Mouse (Mus musculus) small intestine, adult 2 months (tissue): ENCODE results near the gene Btbd2. TPM values are rescaled to one million over a fixed set of nuclear protein-coding genes. Genes with fewer than 3 reads are reported as not detected.

Source experiments
- H3K27ac ChIP-seq: fragments of 200-500 bp; 2 replicates; pipeline ENCODE4 v1.5.1; 2012; ENCODE audit warnings: low read depth, low read length, control low read depth, inconsistent platforms; ENCODE audit not compliant: insufficient read depth
- H3K27me3 ChIP-seq: fragments of 200-500 bp; 2 replicates; pipeline ENCODE4 v1.6.1; 2012; ENCODE audit warnings: mild to moderate bottlenecking, moderate library complexity, low read length, inconsistent platforms; ENCODE audit not compliant: control insufficient read depth, insufficient read depth
- H3K36me3 ChIP-seq: fragments of 200-500 bp; 2 replicates; pipeline ENCODE4 v1.6.1; 2012; ENCODE audit warnings: mild to moderate bottlenecking, low read length, control low read depth, inconsistent platforms; ENCODE audit not compliant: control insufficient read depth, insufficient read depth
- H3K4me1 ChIP-seq: fragments of 200-500 bp; 2 replicates; pipeline ENCODE4 v1.6.1; 2012; ENCODE audit warnings: low read length, inconsistent platforms, mixed read lengths; ENCODE audit not compliant: control insufficient read depth, insufficient read depth, insufficient read length
- H3K4me3 ChIP-seq: fragments of 200-500 bp; 2 replicates; pipeline ENCODE4 v1.5.1; 2012; ENCODE audit warnings: low read depth, mild to moderate bottlenecking, control low read depth, inconsistent platforms, low read length, moderate library complexity
- CTCF ChIP-seq: fragments of 200-500 bp; IDR thresholded peaks from 2 replicates; pipeline ENCODE4 v1.5.1; 2012; ENCODE audit warnings: low read depth, mild to moderate bottlenecking, control low read depth, inconsistent platforms, low read length, moderate library complexity, mixed read lengths; ENCODE audit not compliant: insufficient replicate concordance, insufficient read length; ENCODE audit errors: extremely low read depth
- POLR2A ChIP-seq: fragments of 200-500 bp; IDR thresholded peaks from 2 replicates; pipeline ENCODE4 v1.6.1; 2012; ENCODE audit warnings: low read depth, mild to moderate bottlenecking, control low read depth, inconsistent platforms, low read length, moderate library complexity
- WGBS: fragments of 180-500 bp; shearing (Covaris S2); methylation state at CpG from one replicate; pipeline ENCODE4 v1.1.7; 2018; 5-methylcytosine and 5-hydroxymethylcytosine counted together
- polyA plus RNA-seq: library from polyadenylated mRNA; depleted of rRNA; stranded (reverse); fragments of >200 nt; gene quantifications from 2 replicates; pipeline ENCODE4 v1.2.3, GENCODE M21; 2012

The Btbd2 gene
- polyA plus RNA-seq, 1 experiment = 84.1 TPM

DNA sequence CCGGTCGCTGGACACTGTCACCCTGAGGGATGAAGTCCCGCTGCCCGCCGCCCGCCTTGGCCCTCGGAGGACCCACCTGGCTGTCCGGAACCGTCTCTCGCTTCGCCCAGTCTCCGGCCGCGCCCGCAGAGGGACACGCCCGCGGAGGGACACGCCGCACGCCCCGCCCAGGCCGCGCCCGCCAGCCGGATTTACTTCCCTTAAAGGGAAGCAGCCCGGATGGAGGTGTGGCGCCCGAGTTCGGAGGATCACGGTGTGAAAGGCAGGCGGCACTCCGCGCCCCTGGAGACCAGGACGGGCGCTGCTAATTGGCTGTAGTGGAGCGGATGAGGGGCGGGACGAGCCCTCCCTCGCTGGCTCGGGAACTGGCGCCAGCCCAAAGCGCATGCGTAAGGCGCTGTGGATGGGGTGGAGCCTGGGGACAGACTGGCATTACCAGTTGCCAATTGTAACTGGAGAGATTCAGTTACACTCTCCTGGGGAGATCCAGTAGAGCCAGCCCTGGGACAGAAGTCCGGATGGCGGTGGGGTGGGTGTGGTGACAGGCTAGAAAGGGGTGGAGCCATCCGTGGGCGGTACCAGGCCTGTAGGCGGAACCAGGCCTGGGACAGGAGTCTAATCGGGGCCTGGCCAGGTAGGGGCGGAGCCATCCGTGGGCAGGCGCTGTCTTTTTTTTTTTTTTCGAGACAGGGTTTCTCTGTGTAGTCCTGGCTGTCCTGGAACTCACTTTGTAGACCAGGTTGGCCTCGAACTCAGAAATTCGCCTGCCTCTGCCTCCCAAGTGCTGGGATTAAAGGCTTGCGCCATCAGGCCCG lies 45.1 kb upstream of the Btbd2 start, which contains the start of the genes Mob3a and Izumo4:
Mob3a (minus strand) TSS at position 257 of the 815 bp plus-strand sequence.
Izumo4 (plus strand) TSS at position 464 of the 815 bp plus-strand sequence.
- H3K36me3 ChIP-seq = peaks cover 2% of the 10 kb centered on the region; the same call in 1 of the 2 replicates
- no peaks in the 10 kb centered on the region for H3K27me3 ChIP-seq
- H3K4me3 ChIP-seq = peak within 1 kb of the TSS; percentile 74
- peak within 1 kb of the TSS; percentile 82 for H3K27ac ChIP-seq
- TF ChIP-seq POLR2A = peak; percentile 61
- TF ChIP-seq CTCF = 0 out of 2 replicates have a peak, but pooled peaks have one; percentile 4
- WGBS = under 1% methylated on average over 59 of the region's 59 CpGs
- peaks cover 15% of the 10 kb centered on the region for H3K4me1 ChIP-seq

DNA sequence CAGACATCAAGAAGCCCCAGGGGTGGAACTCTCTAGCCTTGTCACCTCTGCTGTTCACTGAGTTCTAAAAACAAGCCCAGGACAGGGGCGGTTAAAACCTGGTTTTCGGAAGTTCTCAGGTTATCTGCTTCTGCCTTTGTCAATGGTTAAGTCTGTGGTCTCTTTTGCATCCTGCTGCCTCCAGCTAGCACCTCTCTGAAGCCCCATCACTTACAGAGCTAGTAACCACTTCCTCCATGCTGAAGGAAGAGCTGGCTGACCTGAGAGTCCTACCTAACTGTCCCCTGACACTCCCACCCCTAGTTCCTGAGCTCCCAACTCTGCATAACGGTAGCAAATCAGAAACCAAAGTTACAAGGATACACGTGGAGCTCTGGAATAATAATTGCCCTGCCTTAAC lies 43.9 kb upstream of the Btbd2 start:
- Histone ChIP-seq H3K27ac (peak overlapping the region; percentile 82), H3K4me3 (peak overlapping the region; percentile 74; the same call in 1 of the 2 replicates), H3K36me3 (no peaks in the 10 kb centered on the region), H3K4me1 (peaks cover 19% of the 10 kb centered on the region), H3K27me3 (no peaks in the 10 kb centered on the region)
- WGBS = 35% methylated on average over 4 of the region's 4 CpGs
- TF ChIP-seq POLR2A = no peak
- TF ChIP-seq CTCF = no peak

- TF ChIP-seq POLR2A (no peak), CTCF (no peak)
- H3K27ac ChIP-seq = peak overlapping the region; percentile 34
- H3K36me3 ChIP-seq = no peaks in the 10 kb centered on the region
- H3K4me3 ChIP-seq = peak overlapping the region; percentile 32
- H3K4me1 ChIP-seq = peaks cover 19% of the 10 kb centered on the region
- no peaks in the 10 kb centered on the region for H3K27me3 ChIP-seq
- 76% methylated on average over 7 of the region's 7 CpGs for WGBS
These were observed 43.2 kb upstream of the Btbd2 start for GRCm38 (mm10) chr10:80700038-80700504.

DNA sequence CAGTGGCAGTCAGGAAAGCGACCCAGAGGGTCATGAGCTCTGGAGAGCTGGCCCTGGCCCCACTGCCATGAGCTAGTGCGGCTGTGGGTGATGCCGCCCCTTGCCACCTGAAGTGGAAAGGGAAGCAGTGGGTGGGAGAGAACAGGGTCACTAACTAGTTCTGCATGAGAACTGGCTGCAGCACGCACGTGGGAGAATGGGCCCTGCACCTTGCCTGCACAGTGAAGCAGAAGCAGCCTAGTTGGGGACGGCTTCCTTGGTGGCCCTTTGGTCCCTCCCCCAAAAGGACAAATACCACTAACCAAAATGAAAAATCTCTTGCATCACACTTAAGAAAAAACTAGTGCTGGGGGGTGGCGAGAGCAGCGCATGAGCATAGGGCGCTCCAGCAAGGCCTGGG lies 41.7 kb upstream of the Btbd2 start:
- Histone ChIP-seq H3K4me3 (peak overlapping the region; percentile 21), H3K27me3 (no peaks in the 10 kb centered on the region), H3K36me3 (peaks cover 3% of the 10 kb centered on the region; the same call in 1 of the 2 replicates), H3K27ac (peak overlapping the region; percentile 32), H3K4me1 (peaks cover 28% of the 10 kb centered on the region)
- WGBS = 83% methylated on average over 9 of the region's 9 CpGs
- TF ChIP-seq CTCF (no peak), POLR2A (no peak)

GRCm38 (mm10) chr10:80697812-80698211 lies 40.9 kb upstream of the Btbd2 start:
- Histone ChIP-seq H3K4me1 (peaks cover 25% of the 10 kb centered on the region), H3K36me3 (peaks cover 3% of the 10 kb centered on the region; the same call in 1 of the 2 replicates), H3K4me3 (0 out of 2 replicates have a peak overlapping the region, but pooled peaks have one; percentile 1), H3K27ac (peak overlapping the region; percentile 32; the same call in 1 of the 2 replicates), H3K27me3 (no peaks in the 10 kb centered on the region)
- TF ChIP-seq CTCF = no peak
- TF ChIP-seq POLR2A = no peak
- 86% methylated on average over 9 of the region's 9 CpGs for WGBS

GRCm38 (mm10) chr10:80697393-80697787 lies 40.5 kb upstream of the Btbd2 start:
- peaks cover 27% of the 10 kb centered on the region for H3K4me1 ChIP-seq
- no peak for TF ChIP-seq CTCF
- no peak for TF ChIP-seq POLR2A
- peaks cover 3% of the 10 kb centered on the region; the same call in 1 of the 2 replicates for H3K36me3 ChIP-seq
- H3K27ac ChIP-seq = no peak overlapping the region
- H3K27me3 ChIP-seq = no peaks in the 10 kb centered on the region
- no peak overlapping the region for H3K4me3 ChIP-seq
- 87% methylated on average over 8 of the region's 8 CpGs for WGBS
